Mouse (Mus musculus) erythroblast, embryonic 14.5 days (primary cell): Measurements from ENCODE around the gene Cog7.

Experiments used
- GATA1 ChIP-seq: IDR thresholded peaks from 2 replicates; pipeline ENCODE4 v1.6.1; 2012; ENCODE audit warnings: low read length, inconsistent platforms, mixed read lengths
- TAL1 ChIP-seq: IDR thresholded peaks from 3 replicates; pipeline ENCODE4 v1.6.1; 2012; ENCODE audit warnings: low read length, inconsistent platforms, mixed read lengths

- no peak for TF ChIP-seq GATA1
- TF ChIP-seq TAL1 = no peak
Measured at GRCm38 (mm10) chr7:121931246-121931645, 50.3 kb downstream of the Cog7 start.
